Comparison of ENCODE assay signal across 8 mouse cellular contexts in genomic region chr1:192078406-192078805, GRCm38 (mm10). TPM values are rescaled to one million over a fixed set of nuclear protein-coding genes. Genes with fewer than 3 reads are reported as not detected.
DNase-seq lines count a peak whose midpoint lies in the region; ATAC-seq and TF ChIP-seq lines count a peak whose summit lies in the region.

No protein-coding gene starts in this region.

- 28% methylated on average over 3 of the region's 3 CpGs for WGBS in kidney, postnatal 0 days

- intact Hi-C loops in left cerebral cortex, postnatal 36 days (cut with DNase I), result no loop called here

- H3K4me2 ChIP-seq in kidney, postnatal 0 days (ENCODE audit: low read length), result no peak overlapping the region

- H3K27me3 ChIP-seq in kidney, postnatal 0 days (ENCODE audit: insufficient read depth, low read length), result no peaks in the 10 kb centered on the region

- no peaks in the 10 kb centered on the region for H3K36me3 ChIP-seq in kidney, postnatal 0 days (ENCODE audit: insufficient read depth, low read length)

- H3K9ac ChIP-seq in kidney, postnatal 0 days (ENCODE audit: low read depth, low read length), result no peak overlapping the region

- DNase-seq in right cerebral cortex, postnatal 10 days (ENCODE audit: low spot score in 2 of 2), result peak; percentile 53 to 55
- DNase-seq in right cerebral cortex, postnatal 4 days, result no peak
- peak; percentile 58 for DNase-seq in kidney, postnatal 0 days (ENCODE audit: low spot score)
- DNase-seq in left cerebral cortex, adult 8-10 months (ENCODE audit: low spot score in 2 of 2), result no peak
- no peak for DNase-seq in left cerebral cortex, postnatal 36 days (ENCODE audit: low spot score in 2 of 2)
- no peak for DNase-seq in ovary, postnatal 10 days (ENCODE audit: low spot score)

- peak overlapping the region; percentile 85 for H3K27ac ChIP-seq in kidney, postnatal 0 days

- no peak overlapping the region for H3K4me3 ChIP-seq in kidney, postnatal 0 days (replicated peaks; ENCODE audit: low read depth, low read length)

- ATAC-seq in granulocyte monocyte progenitor cell, adult 5-6 weeks (replicated peaks; ENCODE audit: poor library complexity, severe bottlenecking), result peak; percentile 91
- ATAC-seq in kidney, postnatal 0 days (replicated peaks; ENCODE audit: low FRiP score, low read depth), result no peak
- ATAC-seq in megakaryocyte, adult 5-6 weeks (ENCODE audit: poor library complexity, severe bottlenecking), result peak; percentile 93

- no peaks in the 10 kb centered on the region for H3K9me3 ChIP-seq in kidney, postnatal 0 days (replicated peaks; ENCODE audit: low read length)

- H3K4me1 ChIP-seq in kidney, postnatal 0 days (replicated peaks; ENCODE audit: insufficient read depth, low read length), result peaks cover 29% of the 10 kb centered on the region

- no peak for TF ChIP-seq CTCF in kidney, postnatal 0 days (IDR thresholded peaks at IDR 0.05; ENCODE audit: low read depth)

RNA-seq across cellular contexts. Expression of gene Traf5, which starts 14.0 kb away (rescaled TPM):
- 4.8 and 6.2 TPM in 2 replicates for total RNA-seq in granulocyte monocyte progenitor cell, adult 5-6 weeks (2014; fragmentation: Nextera tagmentation)
- 2.7 and 4.9 TPM in 2 replicates for total RNA-seq in granulocyte monocyte progenitor cell, adult 5-6 weeks (2017)
- 17.9 and 19.6 TPM in 2 replicates for polyA plus RNA-seq in kidney, postnatal 0 days (2015; fragmentation: Nextera tagmentation; extraction: Ambion mirVana)
- total RNA-seq in megakaryocyte, adult 5-6 weeks (2015), result 26.7 and 33.1 TPM in 2 replicates
- 15.8 and 18.9 TPM in 2 replicates for total RNA-seq in megakaryocyte, adult 5-6 weeks (2017)
- total RNA-seq in left cerebral cortex, adult 8-10 months (2022), result 1 to 10 TPM; 5.2 to 8.7 (median 6.4) TPM
- total RNA-seq in left cerebral cortex, postnatal 36 days (2021), result 1 to 10 TPM; 3.1 to 8.5 TPM

RNA-seq across cellular contexts. Expression of gene Rcor3, which starts 59.5 kb away (rescaled TPM):
- total RNA-seq in granulocyte monocyte progenitor cell, adult 5-6 weeks (2014; fragmentation: Nextera tagmentation), result 17.0 and 21.9 TPM in 2 replicates
- 10.0 and 12.5 TPM in 2 replicates for total RNA-seq in granulocyte monocyte progenitor cell, adult 5-6 weeks (2017)
- 29.9 and 33.8 TPM in 2 replicates for polyA plus RNA-seq in kidney, postnatal 0 days (2015; fragmentation: Nextera tagmentation; extraction: Ambion mirVana)
- 22.4 and 25.1 TPM in 2 replicates for total RNA-seq in megakaryocyte, adult 5-6 weeks (2015)
- total RNA-seq in megakaryocyte, adult 5-6 weeks (2017), result 15.7 and 18.3 TPM in 2 replicates
- 10 to 100 TPM; 33.0 to 37.9 (median 34.3) TPM for total RNA-seq in left cerebral cortex, adult 8-10 months (2022)
- 10 to 100 TPM; 30.5 to 30.6 TPM for total RNA-seq in left cerebral cortex, postnatal 36 days (2021)

Comparison
In these comparisons a context has a peak if more than half of its experiments do, and no peak if none do; other contexts are left out.
1. DNase-seq: peak in right cerebral cortex, postnatal 10 days (2 of 2) and kidney, postnatal 0 days (single experiment); none in right cerebral cortex, postnatal 4 days (single experiment), left cerebral cortex, adult 8-10 months (0 of 2), left cerebral cortex, postnatal 36 days (0 of 2) and ovary, postnatal 10 days (single experiment).